Mouse (Mus musculus): ENCODE measurements at regions not wholly inside any gene's neighbourhood (a gene's known extent, or its start where the extent isn't known, plus 50 kb on each side); places are given as distances from the start of the nearest gene placed in this dataset.
A peak's percentile ranks its signal among the peaks of the same experiment; 100 is the strongest.

- no peaks in the 10 kb centered on the region for H3K9me3 ChIP-seq (ENCODE audit: low read length)
- 59% methylated on average over 10 of the region's 10 CpGs for WGBS
Observed at GRCm38 (mm10) chr16:29954700-29955099, 109.5 kb upstream of the Hes1 start.

GRCm38 (mm10) chr16:29956904-29957303 lies 107.3 kb upstream of the Hes1 start:
- Histone ChIP-seq H3K4me1 (ENCODE audit: insufficient read depth, low read depth, low read length) (no peaks in the 10 kb centered on the region; the same call in 1 of the 2 replicates), H3K36me3 (ENCODE audit: insufficient read depth, low read length) (no peaks in the 10 kb centered on the region), H3K9me3 (ENCODE audit: low read length) (no peaks in the 10 kb centered on the region), H3K4me3 (ENCODE audit: low read depth, low read length) (no peak overlapping the region), H3K27me3 (replicated peaks; ENCODE audit: insufficient read depth, low read length) (no peaks in the 10 kb centered on the region), H3K27ac (ENCODE audit: low read length) (no peak overlapping the region), H3K4me2 (replicated peaks; ENCODE audit: low read depth, low read length) (no peak overlapping the region), H3K9ac (replicated peaks; ENCODE audit: low read depth) (no peak overlapping the region)
- no peak for DNase-seq (ENCODE audit: low spot score)
- WGBS: 80% methylated on average over 7 of the region's 7 CpGs
- TF ChIP-seq CTCF (IDR thresholded peaks at IDR 0.05) (no peak), EP300 (IDR thresholded peaks at IDR 0.05) (no peak)
- ATAC-seq: no peak

More at GRCm38 (mm10) chr16:29954700-29955099, 109.5 kb upstream of the Hes1 start:
- H3K27ac ChIP-seq (ENCODE audit: low read length): no peak overlapping the region
- ATAC-seq (no peak), DNase-seq (ENCODE audit: low spot score) (peak; percentile 39)
- H3K36me3 ChIP-seq (ENCODE audit: insufficient read depth, low read length): no peaks in the 10 kb centered on the region
- H3K9ac ChIP-seq (replicated peaks; ENCODE audit: low read depth): no peak overlapping the region
- no peak for TF ChIP-seq CTCF (IDR thresholded peaks at IDR 0.05)
- TF ChIP-seq EP300 (IDR thresholded peaks at IDR 0.05): 0 out of 2 replicates have a peak, but pooled peaks have one; percentile 11
- no peaks in the 10 kb centered on the region; the same call in 1 of the 2 replicates for H3K4me1 ChIP-seq (ENCODE audit: insufficient read depth, low read depth, low read length)
- H3K4me3 ChIP-seq (ENCODE audit: low read depth, low read length): no peak overlapping the region
- H3K27me3 ChIP-seq (replicated peaks; ENCODE audit: insufficient read depth, low read length): no peaks in the 10 kb centered on the region
- H3K4me2 ChIP-seq (replicated peaks; ENCODE audit: low read depth, low read length): no peak overlapping the region

- Histone ChIP-seq H3K36me3 (ENCODE audit: insufficient read depth, low read length) (no peaks in the 10 kb centered on the region), H3K4me1 (ENCODE audit: insufficient read depth, low read depth, low read length) (no peaks in the 10 kb centered on the region), H3K27me3 (replicated peaks; ENCODE audit: insufficient read depth, low read length) (no peaks in the 10 kb centered on the region), H3K4me2 (replicated peaks; ENCODE audit: low read depth, low read length) (no peak overlapping the region), H3K4me3 (ENCODE audit: low read depth, low read length) (no peak overlapping the region), H3K9me3 (ENCODE audit: low read length) (no peaks in the 10 kb centered on the region), H3K9ac (replicated peaks; ENCODE audit: low read depth) (no peak overlapping the region), H3K27ac (ENCODE audit: low read length) (no peak overlapping the region)
- peak; percentile 67 for DNase-seq (ENCODE audit: low spot score)
- ATAC-seq: peak; percentile 26; the same call in 1 of the 2 replicates
- TF ChIP-seq CTCF (IDR thresholded peaks at IDR 0.05): no peak
- TF ChIP-seq EP300 (IDR thresholded peaks at IDR 0.05): no peak
- WGBS: 55% methylated on average over 12 of the region's 12 CpGs
Observed at GRCm38 (mm10) chr16:29959939-29960637, 104.1 kb upstream of the Hes1 start.

GRCm38 (mm10) chr16:29963284-29963683 lies 100.9 kb upstream of the Hes1 start:
- no peak; the same call in 1 of the 2 replicates for ATAC-seq
- Histone ChIP-seq H3K4me3 (ENCODE audit: low read depth, low read length) (no peak overlapping the region), H3K4me1 (ENCODE audit: insufficient read depth, low read depth, low read length) (no peaks in the 10 kb centered on the region), H3K9ac (replicated peaks; ENCODE audit: low read depth) (no peak overlapping the region), H3K27me3 (replicated peaks; ENCODE audit: insufficient read depth, low read length) (no peaks in the 10 kb centered on the region), H3K9me3 (ENCODE audit: low read length) (no peaks in the 10 kb centered on the region), H3K27ac (ENCODE audit: low read length) (no peak overlapping the region), H3K4me2 (replicated peaks; ENCODE audit: low read depth, low read length) (no peak overlapping the region), H3K36me3 (ENCODE audit: insufficient read depth, low read length) (no peaks in the 10 kb centered on the region)
- no peak for DNase-seq (ENCODE audit: low spot score)
- WGBS: 38% methylated on average over 4 of the region's 4 CpGs
- no peak for TF ChIP-seq CTCF (IDR thresholded peaks at IDR 0.05)
- no peak for TF ChIP-seq EP300 (IDR thresholded peaks at IDR 0.05)

- H3K9me3 ChIP-seq (ENCODE audit: low read length): no peaks in the 10 kb centered on the region
- H3K4me3 ChIP-seq (ENCODE audit: low read depth, low read length): no peak overlapping the region
- no peak for TF ChIP-seq CTCF (IDR thresholded peaks at IDR 0.05)
- TF ChIP-seq EP300 (IDR thresholded peaks at IDR 0.05): no peak
- DNase-seq (ENCODE audit: low spot score) (no peak), ATAC-seq (no peak)
- H3K36me3 ChIP-seq (ENCODE audit: insufficient read depth, low read length): no peaks in the 10 kb centered on the region
- no peak overlapping the region for H3K9ac ChIP-seq (replicated peaks; ENCODE audit: low read depth)
- no peaks in the 10 kb centered on the region for H3K4me1 ChIP-seq (ENCODE audit: insufficient read depth, low read depth, low read length)
- 57% methylated on average over 8 of the region's 8 CpGs for WGBS
- no peak overlapping the region for H3K27ac ChIP-seq (ENCODE audit: low read length)
- H3K27me3 ChIP-seq (replicated peaks; ENCODE audit: insufficient read depth, low read length): no peaks in the 10 kb centered on the region
- H3K4me2 ChIP-seq (replicated peaks; ENCODE audit: low read depth, low read length): no peak overlapping the region
Observed at GRCm38 (mm10) chr16:29964563-29964962, 99.6 kb upstream of the Hes1 start.

- H3K9me3 ChIP-seq (ENCODE audit: low read length): no peaks in the 10 kb centered on the region
- no peak for TF ChIP-seq EP300 (IDR thresholded peaks at IDR 0.05)
- TF ChIP-seq CTCF (IDR thresholded peaks at IDR 0.05): no peak
- 39% methylated on average over 5 of the region's 5 CpGs for WGBS
- no peak overlapping the region for H3K27ac ChIP-seq (ENCODE audit: low read length)
- H3K27me3 ChIP-seq (replicated peaks; ENCODE audit: insufficient read depth, low read length): no peaks in the 10 kb centered on the region
- DNase-seq (ENCODE audit: low spot score): peak; percentile 38
- H3K4me3 ChIP-seq (ENCODE audit: low read depth, low read length): no peak overlapping the region
- ATAC-seq: peak; percentile 50; the same call in 1 of the 2 replicates
- H3K36me3 ChIP-seq (ENCODE audit: insufficient read depth, low read length): no peaks in the 10 kb centered on the region
- no peak overlapping the region for H3K4me2 ChIP-seq (replicated peaks; ENCODE audit: low read depth, low read length)
- H3K9ac ChIP-seq (replicated peaks; ENCODE audit: low read depth): no peak overlapping the region
- no peaks in the 10 kb centered on the region for H3K4me1 ChIP-seq (ENCODE audit: insufficient read depth, low read depth, low read length)
Observed at GRCm38 (mm10) chr16:29968743-29969142, 95.4 kb upstream of the Hes1 start.
